Mouse (Mus musculus) right cerebral cortex, postnatal 14 days (tissue): Measurements from ENCODE around the gene Gm8909.
"Not testable (repeated sequence)": the region's sequence is repeated elsewhere in the genome, so short reads cannot be mapped to it uniquely, and the experiment has no call there.

Experiments
- DNase-seq: peaks from one replicate; pipeline ENCODE4 v3.0.0; 2022

Gene Gm8909

GRCm38 (mm10) chr17:36158264-36158663, 10.1 kb downstream of the Gm8909 start:
- DNase-seq: not testable (repeated sequence)

- DNase-seq: not testable (repeated sequence)
Observed at GRCm38 (mm10) chr17:36157782-36158181, 10.6 kb downstream of the Gm8909 start.

GRCm38 (mm10) chr17:36154271-36155149, 13.8 kb downstream of the Gm8909 start:
- no peak for DNase-seq

- DNase-seq: not testable (repeated sequence)
Observed at GRCm38 (mm10) chr17:36151200-36151599, 17.1 kb downstream of the Gm8909 start.

- DNase-seq: not testable (repeated sequence)
Observed at GRCm38 (mm10) chr17:36148468-36148867, 19.9 kb downstream of the Gm8909 start.

- DNase-seq: not testable (repeated sequence)
Observed at GRCm38 (mm10) chr17:36146937-36147336, 21.4 kb downstream of the Gm8909 start.

- DNase-seq: not testable (repeated sequence)
Observed at GRCm38 (mm10) chr17:36145861-36146156, 22.5 kb downstream of the Gm8909 start.

- no peak for DNase-seq
Observed at GRCm38 (mm10) chr17:36145111-36145860, 23.1 kb downstream of the Gm8909 start.

GRCm38 (mm10) chr17:36136299-36136848, 32.0 kb downstream of the Gm8909 start:
- DNase-seq: not testable (repeated sequence)

- not testable (repeated sequence) for DNase-seq
Observed at GRCm38 (mm10) chr17:36135421-36136231, 32.7 kb downstream of the Gm8909 start.

- DNase-seq: no peak
Observed at GRCm38 (mm10) chr17:36131516-36132265, 36.6 kb downstream of the Gm8909 start.

GRCm38 (mm10) chr17:36128968-36129817, 39.1 kb downstream of the Gm8909 start, which contains the start of gene Gm7030:
TSS of gene Gm7030 (minus strand) at chr17:36129425.
- not testable (repeated sequence) for DNase-seq

- not testable (repeated sequence) for DNase-seq
Observed at GRCm38 (mm10) chr17:36128525-36128924, 39.8 kb downstream of the Gm8909 start.

- not testable (repeated sequence) for DNase-seq
Observed at GRCm38 (mm10) chr17:36124111-36124510, 44.2 kb downstream of the Gm8909 start.

- DNase-seq: not testable (repeated sequence)
Observed at GRCm38 (mm10) chr17:36121352-36122020, 46.9 kb downstream of the Gm8909 start, which contains the start of gene Gm19684. TSS of gene Gm19684 (plus strand) at chr17:36121678.

GRCm38 (mm10) chr17:36120839-36121238, 47.5 kb downstream of the Gm8909 start:
- DNase-seq: not testable (repeated sequence)

- DNase-seq: not testable (repeated sequence)
Observed at GRCm38 (mm10) chr17:36116545-36116944, 51.8 kb downstream of the Gm8909 start.
